Mouse (Mus musculus) limb, embryonic 11.5 days (tissue): Measurements from ENCODE around the gene Igfbp7. TPM values are rescaled to one million over a fixed set of nuclear protein-coding genes. Genes with fewer than 3 reads are reported as not detected.
"Not testable (repeated sequence)": the region's sequence is repeated elsewhere in the genome, so short reads cannot be mapped to it uniquely, and the experiment has no call there.

Experiments
- ATAC-seq: fragments of 200-750 bp; cut with Nextera tagmentation; 2 replicates; pipeline ENCODE4 v1.8.0; 2017; ENCODE audit warnings: low read depth; ENCODE audit not compliant: insufficient number of reproducible peaks, low FRiP score, low TSS enrichment
- DNase-seq: peaks from one replicate; pipeline ENCODE4 v3.0.0-alpha.2; 2015; ENCODE audit warnings: low spot score
- H3K27ac ChIP-seq: fragments of 300-500 bp; sonication (generic); replicated peaks from 2 replicates; pipeline ENCODE4 v1.5.1; 2014; ENCODE audit warnings: low read depth, mild to moderate bottlenecking, low read length
- H3K27me3 ChIP-seq: fragments of 300-500 bp; sonication (generic); 2 replicates; pipeline ENCODE4 v1.6.1; 2014; ENCODE audit warnings: mild to moderate bottlenecking, low read length, mixed read lengths; ENCODE audit not compliant: control insufficient read depth, insufficient read depth
- H3K36me3 ChIP-seq: fragments of 300-500 bp; sonication (generic); 2 replicates; pipeline ENCODE4 v1.6.1; 2014; ENCODE audit warnings: mild to moderate bottlenecking, low read length, moderate library complexity, mixed read lengths; ENCODE audit not compliant: control insufficient read depth, insufficient read depth
- H3K4me1 ChIP-seq: fragments of 300-500 bp; sonication (generic); 2 replicates; pipeline ENCODE4 v1.6.1; 2014; ENCODE audit warnings: low read length, mixed read lengths; ENCODE audit not compliant: control insufficient read depth, insufficient read depth
- H3K4me2 ChIP-seq: fragments of 300-500 bp; sonication (generic); 2 replicates; pipeline ENCODE4 v1.6.1; 2014; ENCODE audit warnings: low read depth, mild to moderate bottlenecking, moderate library complexity; ENCODE audit not compliant: severe bottlenecking
- H3K4me3 ChIP-seq: fragments of 300-500 bp; sonication (generic); 2 replicates; pipeline ENCODE4 v1.5.1; 2014; ENCODE audit warnings: low read depth, low read length
- H3K9ac ChIP-seq: fragments of 300-500 bp; sonication (generic); 2 replicates; pipeline ENCODE4 v1.6.1; 2014; ENCODE audit warnings: mild to moderate bottlenecking, low read length
- H3K9me3 ChIP-seq: fragments of 300-500 bp; sonication (generic); 2 replicates; pipeline ENCODE4 v1.6.1; 2016; ENCODE audit warnings: low read length; ENCODE audit not compliant: control insufficient read depth
- WGBS: fragments of 180-500 bp; shearing (Covaris S2); extraction: QIAGEN DNeasy Blood & Tissue Kit; methylation state at CpG from one replicate; pipeline ENCODE4 v1.1.7; 2014; 5-methylcytosine and 5-hydroxymethylcytosine counted together
- polyA plus RNA-seq: library from polyadenylated mRNA; unstranded; fragments of >200 nt; fragmentation: Nextera tagmentation; extraction: Ambion mirVana; gene quantifications from 2 replicates; pipeline ENCODE4 v1.2.1, GENCODE M21; 2014

Gene Igfbp7
- polyA plus RNA-seq, 1 experiment from 2014 or later = 1.9 TPM

DNA sequence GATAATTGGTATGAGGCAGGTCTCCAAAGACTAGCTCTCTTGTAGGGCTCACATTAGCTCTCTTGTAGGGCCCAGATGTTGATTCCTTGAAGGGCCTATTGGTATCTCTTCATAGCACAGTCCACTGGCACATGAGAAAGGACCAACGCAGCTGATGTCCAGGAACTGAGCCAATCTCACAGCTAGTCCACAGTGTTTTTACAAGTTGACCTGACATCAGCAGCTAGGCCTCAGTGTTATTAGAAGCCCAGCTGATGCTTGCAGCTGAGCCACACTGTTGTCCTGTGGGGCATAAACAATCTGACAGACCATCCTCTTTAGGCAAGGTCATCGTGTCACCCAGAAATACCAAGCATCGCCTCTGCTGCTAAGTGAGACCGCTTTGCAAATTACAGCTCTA, 11.7 kb upstream of the Igfbp7 start:
- not testable (repeated sequence) for DNase-seq, H3K27me3 ChIP-seq, H3K36me3 ChIP-seq, H3K9me3 ChIP-seq, H3K9ac ChIP-seq, ATAC-seq, H3K4me1 ChIP-seq, H3K4me3 ChIP-seq, H3K27ac ChIP-seq, H3K4me2 ChIP-seq
- 76% methylated on average over 4 of the region's 4 CpGs for WGBS

DNA sequence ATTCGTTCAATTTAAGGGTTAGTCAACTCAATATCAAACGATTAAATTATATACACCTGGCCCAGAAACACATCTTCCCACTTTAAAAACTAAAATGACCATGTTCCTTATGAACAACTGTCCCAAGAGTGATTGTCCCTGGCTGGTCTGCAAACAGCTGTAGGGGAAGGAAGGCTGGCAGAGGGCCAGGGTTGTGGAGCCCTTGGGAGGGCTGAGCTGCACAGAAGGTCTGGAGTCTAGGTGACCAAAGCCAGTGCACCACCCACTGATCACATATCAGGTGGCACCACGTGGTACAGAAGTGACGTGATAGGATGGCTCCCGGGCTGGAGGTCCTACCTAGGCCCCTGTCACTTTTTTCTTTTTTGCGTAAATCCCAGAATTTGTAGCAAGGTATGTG, 8.2 kb upstream of the Igfbp7 start:
- Histone ChIP-seq H3K27me3 (no peaks in the 10 kb centered on the region), H3K9me3 (no peaks in the 10 kb centered on the region), H3K4me2 (no peak overlapping the region), H3K36me3 (no peaks in the 10 kb centered on the region), H3K4me1 (no peaks in the 10 kb centered on the region), H3K4me3 (no peak overlapping the region), H3K27ac (no peak overlapping the region), H3K9ac (no peak overlapping the region)
- DNase-seq = no peak
- ATAC-seq = no peak
- WGBS = 87% methylated on average over 6 of the region's 6 CpGs

DNA sequence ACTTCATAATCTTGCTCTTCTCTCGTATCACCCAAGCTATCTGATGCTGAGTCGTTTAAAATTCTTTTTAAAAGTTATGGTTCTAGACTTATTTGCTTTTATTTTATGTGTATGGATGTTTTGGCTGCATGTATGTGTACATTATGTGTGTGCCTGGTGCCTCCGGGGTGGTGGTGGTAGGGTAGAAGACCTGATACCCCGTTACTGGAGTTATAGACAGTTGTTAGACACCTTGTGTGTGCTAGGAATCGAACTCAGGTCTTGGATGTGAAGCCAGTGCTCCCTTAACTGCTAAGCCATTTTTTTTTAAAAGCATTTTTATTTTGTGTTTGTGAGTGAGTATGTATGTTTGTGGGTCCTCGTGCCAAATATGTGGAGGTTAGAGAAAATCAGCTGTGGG, 689 bp upstream of the Igfbp7 start:
- Histone ChIP-seq H3K4me2 (no peak overlapping the region), H3K27me3 (peaks cover 4% of the 10 kb centered on the region; the same call in 1 of the 2 replicates), H3K36me3 (no peaks in the 10 kb centered on the region), H3K9ac (no peak overlapping the region), H3K27ac (no peak overlapping the region), H3K9me3 (no peaks in the 10 kb centered on the region), H3K4me1 (no peaks in the 10 kb centered on the region), H3K4me3 (no peak overlapping the region)
- ATAC-seq (no peak), DNase-seq (no peak)
- 88% methylated on average over 6 of the region's 6 CpGs for WGBS

DNA sequence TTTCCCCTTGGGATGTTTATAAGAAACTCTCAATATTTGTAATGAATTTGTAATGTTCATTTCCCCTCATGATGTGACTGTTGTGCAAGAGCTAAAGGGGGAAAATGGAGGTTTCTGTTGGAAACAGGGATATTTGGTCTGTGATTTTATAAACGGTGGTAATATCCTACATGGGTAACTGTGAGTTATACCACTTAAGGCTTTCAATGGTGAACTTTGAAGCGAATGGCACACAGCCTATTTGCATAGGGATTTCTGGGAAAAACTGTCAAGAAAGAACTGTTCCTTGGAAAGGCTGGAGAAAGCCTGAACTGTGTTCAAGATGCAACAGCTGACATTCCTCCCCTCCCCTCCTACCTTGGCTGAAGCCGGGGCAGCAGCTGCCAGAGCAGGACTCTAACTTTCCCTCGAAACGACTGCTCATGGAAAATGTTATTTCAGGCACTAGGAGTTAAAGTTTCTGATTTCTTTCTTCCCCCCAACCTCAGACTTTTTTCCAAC, 1.4 kb downstream of the Igfbp7 start:
- 55% methylated on average over 5 of the region's 5 CpGs for WGBS
- Histone ChIP-seq H3K4me1 (no peaks in the 10 kb centered on the region), H3K4me3 (no peak overlapping the region), H3K9me3 (no peaks in the 10 kb centered on the region), H3K36me3 (no peaks in the 10 kb centered on the region), H3K27me3 (peaks cover 4% of the 10 kb centered on the region; the same call in 1 of the 2 replicates), H3K4me2 (no peak overlapping the region), H3K9ac (no peak overlapping the region), H3K27ac (no peak overlapping the region)
- no peak for ATAC-seq
- no peak for DNase-seq

DNA sequence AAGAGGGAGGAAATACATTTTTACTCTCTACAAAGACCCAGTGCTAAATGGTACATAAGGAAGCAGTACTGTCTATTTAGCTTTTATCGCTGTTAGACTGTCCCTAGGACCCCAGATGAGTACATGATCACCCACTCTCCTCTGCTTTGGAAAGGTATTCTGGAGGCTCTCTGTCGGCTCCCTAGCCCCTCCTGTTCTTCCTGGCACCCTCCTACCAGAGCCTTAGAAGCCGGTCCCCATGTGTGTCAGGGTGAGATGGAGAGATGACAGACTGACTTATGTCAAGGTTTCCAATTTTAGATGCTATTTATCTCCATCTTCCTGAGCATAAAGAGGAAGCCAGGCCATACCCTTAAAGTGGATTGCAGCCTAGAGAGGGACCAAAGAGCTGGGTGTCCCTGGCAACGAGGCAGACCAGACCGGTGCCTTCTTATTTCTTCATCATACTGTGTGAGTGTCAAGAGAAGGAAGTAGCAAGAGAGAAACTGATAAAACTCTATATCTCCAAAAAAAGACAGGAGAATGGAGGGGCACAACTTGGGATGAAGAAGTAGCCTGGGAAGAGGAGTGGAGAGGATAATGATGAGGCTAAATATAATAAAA, 2.3 kb downstream of the Igfbp7 start:
- Histone ChIP-seq H3K9ac (no peak overlapping the region), H3K4me1 (no peaks in the 10 kb centered on the region), H3K27me3 (peaks cover 4% of the 10 kb centered on the region; the same call in 1 of the 2 replicates), H3K4me2 (no peak overlapping the region), H3K9me3 (no peaks in the 10 kb centered on the region), H3K27ac (no peak overlapping the region), H3K4me3 (no peak overlapping the region), H3K36me3 (no peaks in the 10 kb centered on the region)
- WGBS = 60% methylated on average over 5 of the region's 5 CpGs
- DNase-seq (no peak), ATAC-seq (no peak)

DNA sequence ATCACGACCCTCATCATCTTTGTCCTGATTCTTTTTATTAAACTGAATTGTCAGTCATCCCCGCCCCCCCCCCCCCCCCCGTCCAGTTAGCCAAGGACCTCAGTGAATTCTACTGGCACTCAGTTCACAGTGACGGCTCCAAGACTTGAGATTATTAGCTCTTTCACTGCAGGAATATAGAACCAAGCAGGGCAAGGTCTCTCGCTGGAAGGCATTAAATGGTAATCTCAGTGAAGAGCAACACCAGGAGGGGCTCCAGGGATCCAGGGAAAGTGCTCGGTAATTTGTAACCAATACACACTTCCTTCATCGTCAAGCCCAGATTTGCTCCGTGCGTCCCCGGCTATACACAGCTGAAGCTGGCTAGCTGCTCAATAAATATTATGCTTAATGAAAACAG, 2.9 kb downstream of the Igfbp7 start:
- 68% methylated on average over 10 of the region's 10 CpGs for WGBS
- H3K4me2 ChIP-seq = no peak overlapping the region
- H3K27ac ChIP-seq = no peak overlapping the region
- no peak overlapping the region for H3K9ac ChIP-seq
- DNase-seq (no peak), ATAC-seq (no peak)
- H3K4me1 ChIP-seq = no peaks in the 10 kb centered on the region
- H3K9me3 ChIP-seq = no peaks in the 10 kb centered on the region
- no peak overlapping the region for H3K4me3 ChIP-seq
- H3K36me3 ChIP-seq = no peaks in the 10 kb centered on the region
- H3K27me3 ChIP-seq = peaks cover 4% of the 10 kb centered on the region; the same call in 1 of the 2 replicates

DNA sequence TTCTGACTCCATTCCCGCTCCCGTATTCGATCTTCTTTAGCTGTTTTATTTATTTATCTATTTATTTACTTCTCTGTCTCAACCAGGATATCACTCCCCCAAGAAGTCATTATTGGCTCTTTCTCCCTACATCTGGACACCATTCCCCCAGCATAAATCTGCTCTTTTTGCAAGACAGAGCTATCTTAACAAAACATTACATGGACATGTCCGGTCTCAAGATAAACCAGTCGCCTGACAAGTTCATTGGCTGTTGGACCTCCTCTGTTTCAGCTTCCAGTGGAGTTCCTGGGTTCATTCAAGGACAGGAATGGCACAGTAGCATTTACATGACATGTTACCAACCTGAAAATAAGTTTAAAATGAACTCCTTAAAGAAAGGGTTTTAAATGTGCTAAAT, 4.9 kb downstream of the Igfbp7 start:
- ATAC-seq (no peak), DNase-seq (no peak)
- H3K9ac ChIP-seq = no peak overlapping the region
- H3K36me3 ChIP-seq = no peaks in the 10 kb centered on the region
- no peak overlapping the region for H3K4me2 ChIP-seq
- no peaks in the 10 kb centered on the region for H3K9me3 ChIP-seq
- H3K27me3 ChIP-seq = peaks cover 4% of the 10 kb centered on the region; the same call in 1 of the 2 replicates
- H3K27ac ChIP-seq = no peak overlapping the region
- no peak overlapping the region for H3K4me3 ChIP-seq
- H3K4me1 ChIP-seq = no peaks in the 10 kb centered on the region
- 83% methylated on average over 5 of the region's 5 CpGs for WGBS

DNA sequence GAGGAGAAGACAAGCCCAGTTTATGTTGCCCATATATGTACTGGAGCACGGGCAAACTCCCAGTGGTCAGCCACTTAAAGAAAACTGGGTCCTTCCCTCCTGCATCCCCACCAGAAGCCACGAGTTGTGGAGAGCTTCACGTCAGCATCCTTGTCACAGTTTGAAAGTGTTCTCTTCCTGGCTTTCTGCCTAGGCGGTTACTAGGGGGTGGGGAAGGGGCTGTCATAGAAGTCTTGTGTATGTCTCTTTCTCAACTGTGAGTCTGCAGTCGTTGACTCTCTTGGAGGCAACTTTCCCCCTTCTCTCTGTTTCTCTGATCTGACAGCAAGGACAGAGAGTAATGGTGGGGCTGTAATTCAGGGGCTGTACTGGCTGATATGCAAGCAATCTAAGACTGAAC, 5.7 kb downstream of the Igfbp7 start:
- Histone ChIP-seq H3K4me2 (no peak overlapping the region), H3K4me1 (no peaks in the 10 kb centered on the region), H3K9me3 (no peaks in the 10 kb centered on the region), H3K9ac (no peak overlapping the region), H3K27ac (no peak overlapping the region), H3K36me3 (no peaks in the 10 kb centered on the region), H3K4me3 (no peak overlapping the region), H3K27me3 (no peaks in the 10 kb centered on the region)
- WGBS = 64% methylated on average over 5 of the region's 5 CpGs
- DNase-seq = no peak
- no peak for ATAC-seq

DNA sequence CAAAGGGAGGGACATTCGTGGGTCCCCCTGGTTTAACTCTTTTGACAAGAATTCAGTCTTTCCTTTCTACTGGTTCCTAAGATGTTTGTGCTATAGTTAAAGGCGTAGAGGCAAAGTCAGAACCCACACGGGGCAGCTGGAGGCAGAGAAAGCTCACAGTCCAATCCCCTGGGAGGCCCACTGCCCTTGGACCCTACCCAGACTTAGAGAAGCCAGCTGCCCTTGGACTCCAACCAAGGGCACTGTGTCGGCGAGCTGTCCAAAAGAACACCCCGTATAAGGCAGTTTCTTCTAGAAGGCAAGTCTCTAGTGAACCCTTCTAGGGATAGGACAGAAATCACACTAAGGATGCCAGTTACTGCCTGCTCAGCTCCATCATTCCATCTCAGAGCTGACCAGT, 7.0 kb downstream of the Igfbp7 start:
- Histone ChIP-seq H3K9ac (no peak overlapping the region), H3K4me1 (no peaks in the 10 kb centered on the region), H3K27ac (no peak overlapping the region), H3K27me3 (no peaks in the 10 kb centered on the region), H3K4me3 (no peak overlapping the region), H3K4me2 (no peak overlapping the region), H3K9me3 (no peaks in the 10 kb centered on the region), H3K36me3 (no peaks in the 10 kb centered on the region)
- DNase-seq (no peak), ATAC-seq (no peak)
- 88% methylated on average over 6 of the region's 6 CpGs for WGBS
